Mouse (Mus musculus) cerebellum, adult 2 months (tissue): ENCODE results near the gene Gpatch1. TPM values are rescaled to one million over a fixed set of nuclear protein-coding genes. Genes with fewer than 3 reads are reported as not detected.
A peak's percentile ranks its signal among the peaks of the same experiment; 100 is the strongest.
"Not testable (repeated sequence)": the region's sequence is repeated elsewhere in the genome, so short reads cannot be mapped to it uniquely, and the experiment has no call there.

Source experiments
- DNase-seq, 2 experiments: peaks; one replicate each; pipeline ENCODE4 v3.0.0; 2021
- H3K27ac ChIP-seq: fragments of 200-500 bp; 2 replicates; pipeline ENCODE4 v1.5.1; 2012; ENCODE audit warnings: low read length, control low read depth, inconsistent platforms; ENCODE audit not compliant: insufficient read depth
- H3K27me3 ChIP-seq: fragments of 200-500 bp; 2 replicates; pipeline ENCODE4 v1.6.1; 2012; ENCODE audit warnings: inconsistent platforms, mild to moderate bottlenecking, low read length, moderate library complexity; ENCODE audit not compliant: control insufficient read depth, insufficient read depth
- H3K4me1 ChIP-seq: fragments of 200-500 bp; 2 replicates; pipeline ENCODE4 v1.6.1; 2011; ENCODE audit warnings: low read length; ENCODE audit not compliant: control insufficient read depth, insufficient read depth
- H3K4me3 ChIP-seq: fragments of 200-500 bp; replicated peaks from 2 replicates; pipeline ENCODE3; 2011; ENCODE audit warnings: mild to moderate bottlenecking, low read depth, low read length, control low read depth; ENCODE audit not compliant: insufficient read depth
- CTCF ChIP-seq: fragments of 200-500 bp; IDR thresholded peaks from 2 replicates; pipeline ENCODE4 v1.5.1; 2011; ENCODE audit warnings: low read depth, mild to moderate bottlenecking, control low read depth, low read length, moderate library complexity, borderline replicate concordance; ENCODE audit not compliant: insufficient read depth
- POLR2A ChIP-seq: fragments of 200-500 bp; IDR thresholded peaks from 2 replicates; pipeline ENCODE4 v1.6.1; 2011; ENCODE audit warnings: low read length, control low read depth, borderline replicate concordance; ENCODE audit not compliant: insufficient read depth
- WGBS: fragments of 180-500 bp; shearing (Covaris S2); methylation state at CpG from one replicate; pipeline ENCODE4 v1.1.7; 2018; 5-methylcytosine and 5-hydroxymethylcytosine counted together
- polyA plus RNA-seq: library from polyadenylated mRNA; depleted of rRNA; stranded (reverse); fragments of >200 nt; gene quantifications from 2 replicates; pipeline ENCODE4 v1.2.3, GENCODE M21; 2012

Gpatch1 gene
- polyA plus RNA-seq, 1 experiment, result 20.2 TPM

- 57% methylated on average over 4 of the region's 4 CpGs for WGBS
- Histone ChIP-seq H3K27me3 (no peaks in the 10 kb centered on the region), H3K4me3 (no peak overlapping the region), H3K27ac (no peak overlapping the region), H3K4me1 (no peaks in the 10 kb centered on the region)
- no peak for TF ChIP-seq POLR2A
- no peak for TF ChIP-seq CTCF
- no peak for DNase-seq
Observed at GRCm38 (mm10) chr7:35319755-35320154, 1.5 kb upstream of the Gpatch1 start.

GRCm38 (mm10) chr7:35319221-35319620 lies 981 bp upstream of the Gpatch1 start:
- DNase-seq, H3K27ac ChIP-seq, H3K27me3 ChIP-seq, H3K4me1 ChIP-seq, H3K4me3 ChIP-seq: not testable (repeated sequence)
- 60% methylated on average over 3 of the region's 3 CpGs for WGBS

- no peaks in the 10 kb centered on the region for H3K27me3 ChIP-seq
- H3K27ac ChIP-seq, result no peak overlapping the region
- TF ChIP-seq POLR2A (no peak), CTCF (no peak)
- no peak for DNase-seq
- H3K4me1 ChIP-seq, result no peaks in the 10 kb centered on the region
- H3K4me3 ChIP-seq, result no peak overlapping the region
Observed at GRCm38 (mm10) chr7:35314156-35314555, 4.1 kb downstream of the Gpatch1 start.

- no peaks in the 10 kb centered on the region for H3K4me1 ChIP-seq
- DNase-seq, result no peak
- H3K4me3 ChIP-seq, result no peak overlapping the region
- no peak for TF ChIP-seq POLR2A
- TF ChIP-seq CTCF, result no peak
- H3K27me3 ChIP-seq, result no peaks in the 10 kb centered on the region
- no peak overlapping the region for H3K27ac ChIP-seq
- 96% methylated on average over 3 of the region's 3 CpGs for WGBS
Observed at GRCm38 (mm10) chr7:35311214-35311613, 7.0 kb downstream of the Gpatch1 start.

- Histone ChIP-seq H3K27me3 (no peaks in the 10 kb centered on the region), H3K4me3 (no peak overlapping the region), H3K4me1 (no peaks in the 10 kb centered on the region), H3K27ac (no peak overlapping the region)
- no peak for DNase-seq
- TF ChIP-seq POLR2A (no peak), CTCF (no peak)
Observed at GRCm38 (mm10) chr7:35300792-35301191, 17.4 kb downstream of the Gpatch1 start.

- H3K4me3 ChIP-seq, result no peak overlapping the region
- DNase-seq, result peak; percentile 21 to 50
- no peaks in the 10 kb centered on the region for H3K4me1 ChIP-seq
- peak overlapping the region; percentile 88; the same call in 1 of the 2 replicates for H3K27ac ChIP-seq
- WGBS, result 63% methylated on average over 8 of the region's 8 CpGs
- H3K27me3 ChIP-seq, result no peaks in the 10 kb centered on the region
- TF ChIP-seq POLR2A (no peak), CTCF (no peak)
Observed at GRCm38 (mm10) chr7:35299656-35300055, 18.6 kb downstream of the Gpatch1 start.

- TF ChIP-seq POLR2A (no peak), CTCF (no peak)
- 94% methylated on average over 5 of the region's 5 CpGs for WGBS
- no peak for DNase-seq
- Histone ChIP-seq H3K27ac (no peak overlapping the region), H3K4me3 (no peak overlapping the region), H3K27me3 (no peaks in the 10 kb centered on the region), H3K4me1 (no peaks in the 10 kb centered on the region)
Observed at GRCm38 (mm10) chr7:35297886-35298285, 20.4 kb downstream of the Gpatch1 start.

- H3K4me1 ChIP-seq, result no peaks in the 10 kb centered on the region
- no peaks in the 10 kb centered on the region for H3K27me3 ChIP-seq
- H3K4me3 ChIP-seq, result no peak overlapping the region
- no peak for DNase-seq
- WGBS, result 93% methylated on average over 2 of the region's 2 CpGs
- H3K27ac ChIP-seq, result no peak overlapping the region
- no peak for TF ChIP-seq CTCF
Observed at GRCm38 (mm10) chr7:35295631-35296030, 22.6 kb downstream of the Gpatch1 start.

GRCm38 (mm10) chr7:35293464-35293863 lies 24.8 kb downstream of the Gpatch1 start:
- TF ChIP-seq CTCF, result no peak; the same call in 1 of the 2 replicates
- no peak for TF ChIP-seq POLR2A
- Histone ChIP-seq H3K27ac (no peak overlapping the region), H3K27me3 (no peaks in the 10 kb centered on the region), H3K4me3 (no peak overlapping the region), H3K4me1 (no peaks in the 10 kb centered on the region)
- no peak for DNase-seq
- 54% methylated on average over 13 of the region's 13 CpGs for WGBS
